Mouse (Mus musculus): ENCODE results near the gene Slc12a6.
"Not testable (repeated sequence)": the region's sequence is repeated elsewhere in the genome, so short reads cannot be mapped to it uniquely, and the experiment has no call there.

Gene Slc12a6

DNA sequence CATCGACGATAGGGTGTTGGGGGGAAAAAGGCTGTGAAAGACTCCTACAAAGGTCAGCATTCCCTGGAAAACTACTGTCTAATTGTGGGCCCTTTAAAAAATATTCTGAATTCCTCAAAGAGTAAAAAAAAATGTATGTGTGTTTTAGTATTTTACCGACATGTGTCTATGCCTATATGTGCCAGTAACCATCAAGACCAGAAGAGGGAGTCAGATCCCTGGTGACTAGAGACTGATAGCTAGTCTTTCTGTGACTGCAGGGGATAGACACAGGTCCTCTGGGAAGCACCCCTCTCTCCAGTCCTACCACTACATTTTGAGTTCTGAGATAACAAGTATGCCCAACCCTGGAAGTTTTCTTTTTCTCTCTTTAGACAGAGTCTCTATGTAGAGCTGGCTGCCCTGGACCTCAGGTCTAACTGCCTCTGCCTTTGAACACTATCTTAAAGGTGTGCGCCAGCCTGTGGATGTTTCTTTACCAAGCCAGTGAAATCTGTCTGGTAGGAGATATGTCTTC, 2.8 kb upstream of the Slc12a6 start:
- no peak for DNase-seq (ENCODE audit: low spot score)

DNA sequence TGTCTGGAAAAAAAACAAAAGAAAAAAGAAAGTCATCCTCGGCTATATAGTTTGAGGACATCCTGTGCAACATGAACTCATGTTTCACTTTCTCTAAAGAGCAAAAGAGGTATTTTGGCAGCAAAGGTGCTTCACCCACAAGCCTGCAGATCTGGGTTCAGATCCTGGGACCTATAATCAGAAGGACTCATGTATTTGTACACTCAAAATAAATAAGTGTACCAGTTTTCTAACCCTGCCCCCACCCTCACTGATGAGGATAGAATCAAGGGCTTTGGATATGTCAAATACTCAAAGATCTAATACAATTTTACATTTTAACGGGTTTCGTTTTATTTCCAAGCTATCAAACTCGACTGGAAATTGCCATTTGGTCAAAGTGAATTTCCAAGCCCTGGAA, 1.3 kb upstream of the Slc12a6 start:
- no peak for DNase-seq (ENCODE audit: low spot score)

DNA sequence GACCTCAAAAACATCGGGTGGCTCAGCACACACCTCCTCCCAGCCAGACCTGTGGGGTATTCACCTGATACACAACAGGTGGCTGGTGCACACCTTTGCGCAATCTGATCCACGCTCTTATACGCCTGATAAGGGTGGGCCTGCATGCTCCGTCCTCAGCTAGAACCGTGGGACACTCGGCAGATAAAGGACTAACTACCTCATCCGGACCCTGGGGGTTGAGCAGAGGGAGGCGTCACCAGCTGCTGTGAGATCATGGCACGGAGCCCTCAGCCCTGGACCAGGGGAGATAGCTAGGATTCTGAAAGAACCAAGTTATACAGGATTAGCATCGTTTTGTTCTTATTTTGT, 592 bp downstream of the Slc12a6 start, which contains the start of gene Gm21985:
Gene Gm21985 (plus strand): TSS at position 73 of the 351 bp plus-strand sequence.
- DNase-seq (ENCODE audit: low spot score) = peak; percentile 61

DNA sequence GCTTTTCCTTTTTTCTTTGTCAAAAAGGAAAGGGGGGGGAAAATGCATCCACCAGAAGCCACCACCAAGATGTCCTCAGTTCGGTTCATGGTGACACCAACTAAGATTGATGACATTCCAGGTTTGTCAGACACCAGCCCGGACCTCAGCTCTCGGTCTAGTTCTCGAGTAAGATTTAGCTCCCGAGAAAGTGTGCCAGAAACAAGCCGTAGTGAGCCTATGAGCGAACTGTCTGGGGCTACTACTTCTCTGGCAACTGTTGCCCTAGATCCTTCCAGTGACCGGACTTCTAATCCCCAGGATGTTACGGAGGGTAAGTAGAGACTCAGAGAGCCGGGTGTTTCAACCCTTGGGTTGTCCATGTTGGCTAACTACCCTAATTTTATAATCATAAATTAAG, 1.2 kb downstream of the Slc12a6 start:
- no peak for DNase-seq (ENCODE audit: low spot score)

- DNase-seq (ENCODE audit: low spot score) = no peak
These were observed 2.1 kb downstream of the Slc12a6 start for GRCm38 (mm10) chr2:112267547-112268269.

DNA sequence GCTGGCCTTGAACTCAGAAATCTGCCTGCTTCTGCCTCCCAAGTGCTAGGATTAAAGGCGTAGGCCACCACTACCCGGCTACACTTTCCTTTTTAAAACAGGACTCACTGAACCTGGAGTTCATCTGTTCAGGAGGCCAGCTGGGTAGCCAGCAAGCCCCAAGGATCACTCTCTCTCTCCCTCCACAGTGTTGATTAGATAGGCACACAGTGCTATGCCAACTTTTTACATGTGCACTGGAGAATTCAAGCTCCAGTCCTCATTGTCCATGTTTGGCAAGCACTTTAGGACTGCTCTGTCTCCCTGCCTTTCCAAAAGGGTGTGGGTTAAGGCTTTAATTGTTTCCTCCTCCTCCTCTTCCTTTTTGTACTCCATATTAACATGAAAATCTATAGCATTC, 4.4 kb downstream of the Slc12a6 start:
- no peak for DNase-seq (ENCODE audit: low spot score)

DNA sequence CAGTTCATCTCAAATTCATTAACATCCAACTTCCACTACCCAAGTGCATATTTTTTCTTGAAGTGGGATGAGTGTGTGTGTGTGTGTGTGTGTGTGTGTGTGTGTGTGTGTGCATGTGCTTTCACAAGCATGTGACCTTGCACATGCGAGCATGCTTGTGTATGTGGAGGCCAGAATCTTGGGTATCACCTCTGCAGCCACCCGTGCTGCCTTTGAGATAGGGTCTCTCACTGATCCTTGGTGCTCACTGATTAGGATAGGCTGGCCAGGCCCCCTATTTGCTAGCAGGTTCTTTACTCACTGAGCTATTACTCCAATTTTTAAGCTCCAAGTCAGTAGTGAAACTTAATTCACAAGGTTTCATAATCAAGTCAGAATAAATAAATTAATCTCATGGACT, 7.3 kb downstream of the Slc12a6 start:
- DNase-seq (ENCODE audit: low spot score) = no peak

- peak; percentile 31 for DNase-seq (ENCODE audit: low spot score)
These were observed 7.8 kb downstream of the Slc12a6 start for GRCm38 (mm10) chr2:112273474-112273873.

- DNase-seq (ENCODE audit: low spot score) = no peak
These were observed 11.2 kb downstream of the Slc12a6 start for GRCm38 (mm10) chr2:112276870-112277269.

GRCm38 (mm10) chr2:112282846-112283245, 17.2 kb downstream of the Slc12a6 start:
- DNase-seq (ENCODE audit: low spot score) = no peak

- DNase-seq (ENCODE audit: low spot score) = peak; percentile 52
These were observed 18.9 kb downstream of the Slc12a6 start for GRCm38 (mm10) chr2:112284363-112285030.

DNA sequence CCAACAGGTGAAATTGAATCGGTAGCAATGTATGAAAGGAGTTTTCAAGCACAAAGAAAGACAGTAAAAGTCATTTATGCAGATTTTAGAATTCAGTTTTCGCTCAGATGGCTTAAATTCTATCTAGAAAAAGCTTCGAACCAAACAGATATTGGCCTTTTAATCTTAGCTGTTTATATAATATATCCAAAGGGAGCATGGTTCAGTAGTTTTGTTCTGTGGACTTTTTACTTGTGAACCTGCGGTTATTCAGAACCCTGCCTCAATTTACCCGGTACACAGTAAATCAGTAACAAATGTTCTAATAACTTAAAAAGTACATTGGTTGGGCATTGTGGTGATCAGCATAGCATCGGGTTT, 19.4 kb downstream of the Slc12a6 start:
- DNase-seq (ENCODE audit: low spot score) = no peak

GRCm38 (mm10) chr2:112286062-112286461, 20.4 kb downstream of the Slc12a6 start:
- not testable (repeated sequence) for DNase-seq (ENCODE audit: low spot score)

- DNase-seq (ENCODE audit: low spot score) = no peak
These were observed 21.4 kb downstream of the Slc12a6 start for GRCm38 (mm10) chr2:112287059-112287458.

DNA sequence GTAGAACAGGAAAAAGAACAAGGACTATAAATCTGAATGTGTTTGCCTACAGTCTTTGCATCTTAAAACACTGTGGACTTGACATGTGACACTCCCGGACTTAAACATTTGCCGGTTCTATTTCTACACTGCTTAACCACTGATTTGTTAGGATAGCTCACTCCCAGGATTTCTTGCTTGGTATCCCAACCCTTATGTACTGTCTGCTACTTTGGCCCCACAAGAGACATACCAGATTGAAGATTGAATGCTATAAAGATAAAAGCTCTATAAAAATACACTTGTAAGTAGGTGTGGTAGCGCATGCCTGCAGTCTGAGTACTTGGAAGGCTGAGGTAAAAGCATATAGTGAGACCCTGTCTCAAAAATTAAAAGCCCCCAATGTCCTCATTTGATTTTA, 23.9 kb downstream of the Slc12a6 start:
- DNase-seq (ENCODE audit: low spot score) = no peak

DNA sequence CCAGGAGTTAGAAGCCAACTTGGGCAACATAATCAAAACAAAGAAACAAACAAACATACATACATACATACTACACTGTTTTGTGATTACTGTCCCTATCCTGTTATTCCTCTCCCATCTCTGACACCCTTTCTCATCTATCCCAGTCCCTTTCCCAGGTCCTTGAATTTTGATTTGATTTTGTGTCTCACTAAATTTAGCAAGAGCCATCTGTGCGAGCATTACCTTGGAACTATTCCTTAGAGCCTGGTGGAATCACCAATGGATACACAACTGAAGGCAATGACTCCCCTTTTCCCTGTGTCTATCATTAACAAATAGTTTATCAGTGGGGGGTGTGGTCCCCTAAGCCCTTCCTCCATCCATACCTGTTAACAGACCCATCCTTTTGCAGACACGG, 27.2 kb downstream of the Slc12a6 start:
- DNase-seq (ENCODE audit: low spot score) = no peak

GRCm38 (mm10) chr2:112296211-112296610, 30.6 kb downstream of the Slc12a6 start:
- DNase-seq (ENCODE audit: low spot score) = no peak

DNA sequence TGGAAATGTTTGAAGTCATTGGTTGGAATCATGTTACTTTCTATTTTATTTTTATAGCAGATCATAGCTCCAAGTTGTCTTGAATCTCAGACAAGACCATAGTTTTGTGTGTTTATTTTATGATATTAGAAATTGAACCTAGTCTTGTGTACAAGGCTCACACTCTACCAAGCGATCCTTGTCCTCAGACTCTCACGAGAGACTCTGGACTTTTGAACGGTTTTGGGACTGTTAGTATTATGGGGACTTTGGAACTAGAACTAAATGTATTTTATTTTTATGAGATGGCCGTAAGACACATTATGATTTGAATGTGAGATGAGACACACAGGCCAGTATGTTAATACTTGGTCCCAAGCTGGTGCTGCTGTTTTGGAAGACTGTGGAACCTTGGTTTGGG, 32.6 kb downstream of the Slc12a6 start:
- no peak for DNase-seq (ENCODE audit: low spot score)

- no peak for DNase-seq (ENCODE audit: low spot score)
These were observed 43.0 kb downstream of the Slc12a6 start for GRCm38 (mm10) chr2:112308671-112309070.

- DNase-seq (ENCODE audit: low spot score) = no peak
These were observed 43.6 kb downstream of the Slc12a6 start for GRCm38 (mm10) chr2:112309161-112309600.

- no peak for DNase-seq (ENCODE audit: low spot score)
These were observed 50.0 kb downstream of the Slc12a6 start for GRCm38 (mm10) chr2:112315638-112316037.

GRCm38 (mm10) chr2:112318227-112318626, 52.6 kb downstream of the Slc12a6 start:
- DNase-seq (ENCODE audit: low spot score) = no peak

DNA sequence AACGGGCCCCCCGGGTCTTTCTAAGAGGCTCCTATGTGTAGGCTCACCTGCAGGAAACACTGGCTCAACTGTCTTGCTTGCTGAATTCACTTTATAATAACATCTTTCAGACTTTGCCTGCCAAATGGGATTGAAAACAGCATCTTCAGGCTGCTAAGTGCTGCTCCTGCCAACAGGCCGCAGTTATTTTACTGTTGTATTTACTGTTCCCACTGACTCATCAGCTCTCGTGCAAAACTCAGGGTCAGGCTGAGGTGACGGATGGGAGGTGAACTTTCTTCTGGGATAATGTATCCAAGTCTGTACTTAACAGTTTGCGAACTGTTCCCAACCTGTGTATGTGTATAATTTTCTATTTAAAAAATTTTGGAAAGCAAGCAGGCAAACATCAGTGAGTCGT, 53.3 kb downstream of the Slc12a6 start:
- DNase-seq (ENCODE audit: low spot score) = peak; percentile 6

Data from ovary, postnatal 36 days (tissue).